In genomic region chr2:166656630-166657029, GRCm38 (mm10) we compare ENCODE assay signal across 8 mouse cellular contexts. TPM values are rescaled to one million over a fixed set of nuclear protein-coding genes. Genes with fewer than 3 reads are reported as not detected.
A peak's percentile ranks its signal among the peaks of the same experiment; 100 is the strongest.
DNase-seq lines count a peak whose midpoint lies in the region; ATAC-seq and TF ChIP-seq lines count a peak whose summit lies in the region.

No protein-coding gene starts in this region.

- no peak for ATAC-seq in embryonic facial prominence, embryonic 12.5 days (ENCODE audit: insufficient number of reproducible peaks, insufficient read depth, low FRiP score, low TSS enrichment)
- ATAC-seq in liver, embryonic 12.5 days = no peak
- no peak for ATAC-seq in neural tube, embryonic 15.5 days (ENCODE audit: low FRiP score)

- H3K27me3 ChIP-seq in embryonic facial prominence, embryonic 12.5 days = no peaks in the 10 kb centered on the region
- H3K27me3 ChIP-seq in liver, embryonic 12.5 days (replicated peaks) = no peaks in the 10 kb centered on the region
- no peaks in the 10 kb centered on the region for H3K27me3 ChIP-seq in neural tube, embryonic 15.5 days (replicated peaks)

- H3K4me1 ChIP-seq in embryonic facial prominence, embryonic 12.5 days = peaks cover 19% of the 10 kb centered on the region
- H3K4me1 ChIP-seq in liver, embryonic 12.5 days = peaks cover 63% of the 10 kb centered on the region
- H3K4me1 ChIP-seq in neural tube, embryonic 15.5 days = peaks cover 54% of the 10 kb centered on the region

- H3K4me3 ChIP-seq in layer of hippocampus, adult 2 months = no peak overlapping the region
- H3K4me3 ChIP-seq in embryonic facial prominence, embryonic 12.5 days = no peak overlapping the region
- H3K4me3 ChIP-seq in liver, embryonic 12.5 days = no peak overlapping the region
- no peak overlapping the region for H3K4me3 ChIP-seq in neural tube, embryonic 15.5 days (replicated peaks)

- TF ChIP-seq CTCF in layer of hippocampus, adult 2 months (conservative IDR thresholded peaks at IDR 0.05) = no peak

- no peak overlapping the region for H3K9ac ChIP-seq in embryonic facial prominence, embryonic 12.5 days
- H3K9ac ChIP-seq in liver, embryonic 12.5 days = no peak overlapping the region; the same call in 1 of the 2 replicates
- H3K9ac ChIP-seq in neural tube, embryonic 15.5 days (replicated peaks) = no peak overlapping the region

- no peak for DNase-seq in layer of hippocampus, adult 2 months (ENCODE audit: low spot score in 2 of 2)
- no peak for DNase-seq in layer of hippocampus, postnatal 14 days (ENCODE audit: low spot score in 2 of 2)
- DNase-seq in ovary, postnatal 36 days (ENCODE audit: low spot score) = no peak
- DNase-seq in layer of hippocampus, adult 18-20 months (ENCODE audit: low spot score in 2 of 2) = no peak
- DNase-seq in layer of hippocampus, postnatal 10 days (ENCODE audit: low spot score in 2 of 2) = no peak

- WGBS in embryonic facial prominence, embryonic 12.5 days = 69% methylated on average over 4 of the region's 4 CpGs
- 24% methylated on average over 4 of the region's 4 CpGs for WGBS in liver, embryonic 12.5 days (ENCODE audit: insufficient replicate concordance)
- WGBS in neural tube, embryonic 15.5 days = 42% methylated on average over 4 of the region's 4 CpGs

- H3K36me3 ChIP-seq in embryonic facial prominence, embryonic 12.5 days = no peaks in the 10 kb centered on the region
- no peaks in the 10 kb centered on the region for H3K36me3 ChIP-seq in liver, embryonic 12.5 days
- no peaks in the 10 kb centered on the region for H3K36me3 ChIP-seq in neural tube, embryonic 15.5 days

- H3K9me3 ChIP-seq in embryonic facial prominence, embryonic 12.5 days = no peaks in the 10 kb centered on the region
- H3K9me3 ChIP-seq in liver, embryonic 12.5 days (replicated peaks) = no peaks in the 10 kb centered on the region
- H3K9me3 ChIP-seq in neural tube, embryonic 15.5 days (replicated peaks) = no peaks in the 10 kb centered on the region

- peak overlapping the region; percentile 49; the same call in 1 of the 2 replicates for H3K27ac ChIP-seq in layer of hippocampus, adult 2 months
- H3K27ac ChIP-seq in embryonic facial prominence, embryonic 12.5 days = peak overlapping the region; percentile 59; the same call in 1 of the 2 replicates
- 0 out of 2 replicates have a peak overlapping the region, but pooled peaks have one; percentile 4 for H3K27ac ChIP-seq in liver, embryonic 12.5 days
- H3K27ac ChIP-seq in neural tube, embryonic 15.5 days (replicated peaks) = 0 out of 2 replicates have a peak overlapping the region, but pooled peaks have one; percentile 65

- no peak overlapping the region for H3K4me2 ChIP-seq in embryonic facial prominence, embryonic 12.5 days (replicated peaks)
- peak overlapping the region; percentile 33 for H3K4me2 ChIP-seq in liver, embryonic 12.5 days
- H3K4me2 ChIP-seq in neural tube, embryonic 15.5 days = peak overlapping the region; percentile 30

RNA-seq across cellular contexts. Expression of gene Prex1, which starts 57.0 kb away (rescaled TPM):
- 10 to 100 TPM; 69.9 to 71.3 TPM for total RNA-seq in layer of hippocampus, adult 2 months (2021)
- total RNA-seq in layer of hippocampus, postnatal 14 days (2021) = 10 to 100 TPM; 88.0 to 89.3 TPM
- polyA plus RNA-seq in embryonic facial prominence, embryonic 12.5 days (2016; fragmentation: Nextera tagmentation; extraction: Ambion mirVana) = 36.2 and 41.5 TPM in 2 replicates
- polyA plus RNA-seq in liver, embryonic 12.5 days (2016; fragmentation: Nextera tagmentation; extraction: Ambion mirVana) = 16.4 and 17.5 TPM in 2 replicates
- polyA plus RNA-seq in neural tube, embryonic 15.5 days (2015; fragmentation: Nextera tagmentation; extraction: Ambion mirVana) = 22.0 and 24.9 TPM in 2 replicates
- 10 to 100 TPM; 67.8 to 68.8 TPM for total RNA-seq in layer of hippocampus, adult 18-20 months (2021)
- 10 to 100 TPM; 76.6 to 86.9 TPM for total RNA-seq in layer of hippocampus, postnatal 10 days (2021)

Comparison
In these comparisons a context has a peak if more than half of its experiments do, and no peak if none do; other contexts are left out.
1. H3K27ac ChIP-seq: peak in every context shown above with its lines; median percentile 65 in neural tube, embryonic 15.5 days; 59 in embryonic facial prominence, embryonic 12.5 days; 49 in layer of hippocampus, adult 2 months; 4 in liver, embryonic 12.5 days.